Mouse (Mus musculus): ENCODE measurements around the gene Pcdh11x. TPM values are rescaled to one million over a fixed set of nuclear protein-coding genes. Genes with fewer than 3 reads are reported as not detected.
"Not testable (repeated sequence)": the region's sequence is repeated elsewhere in the genome, so short reads cannot be mapped to it uniquely, and the experiment has no call there.

Pcdh11x gene
- polyA plus RNA-seq, 1 experiment = not detected

- no peak overlapping the region for H3K4me3 ChIP-seq (ENCODE audit: insufficient read depth, low read depth, low read length)
- WGBS = 95% methylated on average over 1 of the region's 1 CpGs
Observed at GRCm38 (mm10) chrX:120466225-120466624, 176.2 kb downstream of the Pcdh11x start.

DNA sequence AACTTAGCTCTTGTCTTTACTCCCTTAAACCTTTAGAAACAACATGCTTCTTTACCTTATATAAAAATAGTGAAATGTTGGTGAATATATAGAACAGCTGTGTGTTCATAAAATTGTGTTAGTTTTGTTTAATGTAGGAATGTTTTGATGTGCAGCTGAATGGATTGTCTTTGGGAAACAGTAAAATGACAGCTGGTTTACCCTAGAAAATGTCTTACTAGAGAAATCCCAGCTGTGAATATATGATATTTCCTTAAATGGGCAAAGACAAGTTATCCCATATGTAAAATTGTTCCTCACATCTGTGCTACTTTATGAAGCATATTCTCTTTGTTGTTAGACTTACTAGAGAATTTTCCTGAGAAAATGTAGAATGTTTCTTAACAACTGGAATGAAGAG, 196.4 kb downstream of the Pcdh11x start:
- TF ChIP-seq POLR2A (IDR thresholded peaks at IDR 0.05; ENCODE audit: insufficient read depth, low read depth, low read length) = no peak
- TF ChIP-seq CTCF (IDR thresholded peaks at IDR 0.05; ENCODE audit: insufficient read depth, low read depth, low read length) = no peak
- Histone ChIP-seq H3K4me3 (ENCODE audit: insufficient read depth, low read depth, low read length) (no peak overlapping the region), H3K27ac (ENCODE audit: insufficient read depth, low read depth, low read length) (no peak overlapping the region), H3K4me1 (ENCODE audit: control insufficient read depth, insufficient read depth, low read length) (no peaks in the 10 kb centered on the region)

More at GRCm38 (mm10) chrX:120466225-120466624, 176.2 kb downstream of the Pcdh11x start:
- Histone ChIP-seq H3K27ac (ENCODE audit: insufficient read depth, low read depth, low read length) (no peak overlapping the region), H3K4me1 (ENCODE audit: control insufficient read depth, insufficient read depth, low read length) (no peaks in the 10 kb centered on the region)
- TF ChIP-seq POLR2A (IDR thresholded peaks at IDR 0.05; ENCODE audit: insufficient read depth, low read depth, low read length) (no peak), CTCF (IDR thresholded peaks at IDR 0.05; ENCODE audit: insufficient read depth, low read depth, low read length) (no peak)

- TF ChIP-seq POLR2A (IDR thresholded peaks at IDR 0.05; ENCODE audit: insufficient read depth, low read depth, low read length) (no peak), CTCF (IDR thresholded peaks at IDR 0.05; ENCODE audit: insufficient read depth, low read depth, low read length) (no peak)
- Histone ChIP-seq H3K4me3 (ENCODE audit: insufficient read depth, low read depth, low read length) (no peak overlapping the region), H3K4me1 (ENCODE audit: control insufficient read depth, insufficient read depth, low read length) (no peaks in the 10 kb centered on the region), H3K27ac (ENCODE audit: insufficient read depth, low read depth, low read length) (no peak overlapping the region)
- 85% methylated on average over 3 of the region's 3 CpGs for WGBS
Observed at GRCm38 (mm10) chrX:120524986-120525385, 234.9 kb downstream of the Pcdh11x start.

DNA sequence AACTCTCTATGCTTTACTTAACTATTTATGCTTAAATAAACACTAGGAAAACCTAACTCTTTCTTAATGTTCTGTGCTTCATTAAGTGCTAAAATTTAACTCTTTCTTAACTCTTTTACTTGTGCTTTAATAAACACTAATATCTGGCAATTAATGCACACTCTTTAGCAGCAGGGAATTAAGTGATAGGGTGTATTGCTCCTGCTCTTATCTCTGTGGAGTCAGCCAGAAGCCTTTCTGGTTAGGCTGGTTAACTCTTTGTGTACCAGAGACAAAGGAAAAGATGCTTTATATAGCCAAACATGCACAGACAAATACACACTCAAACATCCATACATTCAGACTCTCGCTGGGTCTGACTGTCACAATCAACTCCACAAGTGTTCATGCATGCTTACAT, 309.2 kb downstream of the Pcdh11x start:
- TF ChIP-seq POLR2A (IDR thresholded peaks at IDR 0.05; ENCODE audit: insufficient read depth, low read depth, low read length) (no peak), CTCF (IDR thresholded peaks at IDR 0.05; ENCODE audit: insufficient read depth, low read depth, low read length) (no peak)
- Histone ChIP-seq H3K27ac (ENCODE audit: insufficient read depth, low read depth, low read length) (no peak overlapping the region), H3K4me1 (ENCODE audit: control insufficient read depth, insufficient read depth, low read length) (no peaks in the 10 kb centered on the region), H3K4me3 (ENCODE audit: insufficient read depth, low read depth, low read length) (no peak overlapping the region)
- WGBS = 86% methylated on average over 1 of the region's 1 CpGs

DNA sequence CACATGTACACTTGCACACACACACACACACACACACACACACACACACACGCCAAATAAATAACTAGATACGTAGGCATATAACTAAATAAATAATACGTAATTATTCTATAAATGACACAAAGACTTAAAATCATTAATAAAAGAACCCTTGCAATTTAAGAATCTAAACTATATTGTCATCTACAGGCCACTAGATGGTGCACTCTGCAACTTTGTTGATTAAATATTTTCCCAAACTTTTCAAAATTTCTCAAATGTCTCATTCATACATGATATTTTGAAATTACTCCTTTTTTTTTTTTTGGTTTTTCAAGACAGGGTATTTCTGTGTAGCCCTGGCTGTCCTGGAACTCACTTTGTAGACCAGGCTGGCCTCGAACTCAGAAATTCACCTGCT, 328.4 kb downstream of the Pcdh11x start:
- Histone ChIP-seq H3K4me3 (ENCODE audit: insufficient read depth, low read depth, low read length) (no peak overlapping the region), H3K4me1 (ENCODE audit: control insufficient read depth, insufficient read depth, low read length) (no peaks in the 10 kb centered on the region), H3K27ac (ENCODE audit: insufficient read depth, low read depth, low read length) (no peak overlapping the region)
- no peak for TF ChIP-seq CTCF (IDR thresholded peaks at IDR 0.05; ENCODE audit: insufficient read depth, low read depth, low read length)
- TF ChIP-seq POLR2A (IDR thresholded peaks at IDR 0.05; ENCODE audit: insufficient read depth, low read depth, low read length) = no peak
- WGBS = 56% methylated on average over 4 of the region's 4 CpGs

GRCm38 (mm10) chrX:120670236-120670635, 380.2 kb downstream of the Pcdh11x start:
- 100% methylated on average over 1 of the region's 1 CpGs for WGBS
- not testable (repeated sequence) for H3K4me3 ChIP-seq (ENCODE audit: insufficient read depth, low read depth, low read length); H3K27ac ChIP-seq (ENCODE audit: insufficient read depth, low read depth, low read length); H3K4me1 ChIP-seq (ENCODE audit: control insufficient read depth, insufficient read depth, low read length)

- Histone ChIP-seq H3K4me1 (ENCODE audit: control insufficient read depth, insufficient read depth, low read length) (no peaks in the 10 kb centered on the region), H3K27ac (ENCODE audit: insufficient read depth, low read depth, low read length) (no peak overlapping the region), H3K4me3 (ENCODE audit: insufficient read depth, low read depth, low read length) (no peak overlapping the region)
- TF ChIP-seq POLR2A (IDR thresholded peaks at IDR 0.05; ENCODE audit: insufficient read depth, low read depth, low read length) = no peak
- TF ChIP-seq CTCF (IDR thresholded peaks at IDR 0.05; ENCODE audit: insufficient read depth, low read depth, low read length) = no peak
Observed at GRCm38 (mm10) chrX:120734144-120734543, 444.1 kb downstream of the Pcdh11x start.

DNA sequence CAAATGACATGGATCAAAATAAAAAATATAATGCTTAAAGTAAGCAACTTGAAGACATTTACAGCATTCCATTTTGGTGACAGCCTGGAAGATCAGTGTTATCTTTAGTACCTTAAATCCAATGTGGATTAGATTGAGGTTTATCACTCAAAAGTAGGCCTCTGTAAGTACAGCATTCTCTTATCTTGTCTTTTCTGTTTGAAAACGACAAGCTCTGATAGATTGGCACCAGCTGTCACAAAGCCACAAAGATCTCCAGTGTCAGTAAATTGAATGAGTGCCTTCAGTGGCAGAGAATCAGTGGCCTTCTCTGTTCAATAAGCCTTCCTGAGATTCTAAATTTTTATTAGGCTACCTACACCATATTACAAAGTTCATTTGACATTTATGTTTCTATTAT, 445.7 kb downstream of the Pcdh11x start:
- H3K4me3 ChIP-seq (ENCODE audit: insufficient read depth, low read depth, low read length) = no peak overlapping the region
- H3K4me1 ChIP-seq (ENCODE audit: control insufficient read depth, insufficient read depth, low read length) = no peaks in the 10 kb centered on the region
- 42% methylated on average over 1 of the region's 1 CpGs for WGBS
- TF ChIP-seq POLR2A (IDR thresholded peaks at IDR 0.05; ENCODE audit: insufficient read depth, low read depth, low read length) (no peak), CTCF (IDR thresholded peaks at IDR 0.05; ENCODE audit: insufficient read depth, low read depth, low read length) (no peak)
- H3K27ac ChIP-seq (ENCODE audit: insufficient read depth, low read depth, low read length) = no peak overlapping the region

DNA sequence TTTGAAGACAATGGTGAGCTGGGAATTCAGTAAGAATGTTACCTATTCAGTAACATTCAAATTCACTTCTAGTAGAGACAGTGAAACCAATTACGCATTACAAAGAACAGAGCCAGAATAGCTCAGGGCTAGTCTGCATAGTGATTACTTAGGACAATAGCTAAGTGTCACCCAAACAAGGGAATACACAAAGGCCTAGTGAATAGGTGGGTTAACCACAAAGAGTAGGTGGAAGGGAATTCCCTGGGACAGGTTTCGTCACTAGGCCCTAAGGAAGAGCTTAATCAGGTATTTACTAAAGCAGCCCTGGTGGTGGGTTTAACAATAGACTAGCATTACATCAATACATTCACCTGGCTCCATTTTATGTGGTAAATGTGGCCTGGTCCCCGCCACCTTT, 654.5 kb downstream of the Pcdh11x start:
- TF ChIP-seq POLR2A (IDR thresholded peaks at IDR 0.05; ENCODE audit: insufficient read depth, low read depth, low read length) = no peak
- TF ChIP-seq CTCF (IDR thresholded peaks at IDR 0.05; ENCODE audit: insufficient read depth, low read depth, low read length) = no peak
- Histone ChIP-seq H3K4me3 (ENCODE audit: insufficient read depth, low read depth, low read length) (no peak overlapping the region), H3K4me1 (ENCODE audit: control insufficient read depth, insufficient read depth, low read length) (no peaks in the 10 kb centered on the region), H3K27ac (ENCODE audit: insufficient read depth, low read depth, low read length) (no peak overlapping the region)
- 76% methylated on average over 3 of the region's 3 CpGs for WGBS

Other genes with a start within 250 kb of the Pcdh11x start
- gene H2afb3, start 22.8 kb downstream of the Pcdh11x start, polyA plus RNA-seq (2012; ENCODE audit: insufficient read depth, insufficient read length, low replicate concordance, missing spikeins) = not detected in 2 replicates